Mouse (Mus musculus) limb, embryonic 12.5 days (tissue): ENCODE data around the gene Smg6. TPM values are rescaled to one million over a fixed set of nuclear protein-coding genes. Genes with fewer than 3 reads are reported as not detected.

Source experiments
- ATAC-seq: fragments of 200-750 bp; cut with Nextera tagmentation; 2 replicates; pipeline ENCODE4 v1.8.0; 2017; ENCODE audit warnings: low read depth, moderate TSS enrichment; ENCODE audit not compliant: insufficient number of reproducible peaks, insufficient read depth, low FRiP score, low TSS enrichment
- H3K27ac ChIP-seq: fragments of 300-500 bp; sonication (generic); 2 replicates; pipeline ENCODE4 v1.5.1; 2016; ENCODE audit warnings: mild to moderate bottlenecking, moderate library complexity
- H3K27me3 ChIP-seq: fragments of 300-500 bp; sonication (generic); 2 replicates; pipeline ENCODE4 v1.6.1; 2016; ENCODE audit warnings: mild to moderate bottlenecking, moderate library complexity
- H3K36me3 ChIP-seq: fragments of 300-500 bp; sonication (generic); 2 replicates; pipeline ENCODE4 v1.6.1; 2016; ENCODE audit warnings: mild to moderate bottlenecking, moderate library complexity
- H3K4me1 ChIP-seq: fragments of 300-500 bp; sonication (generic); replicated peaks from 2 replicates; pipeline ENCODE4 v1.6.1; 2016
- H3K4me2 ChIP-seq: fragments of 300-500 bp; sonication (generic); 2 replicates; pipeline ENCODE4 v1.6.1; 2016; ENCODE audit warnings: mild to moderate bottlenecking, moderate library complexity
- H3K4me3 ChIP-seq: fragments of 300-500 bp; sonication (generic); replicated peaks from 2 replicates; pipeline ENCODE4 v1.5.1; 2016; ENCODE audit warnings: mild to moderate bottlenecking
- H3K9ac ChIP-seq: fragments of 300-500 bp; sonication (generic); replicated peaks from 2 replicates; pipeline ENCODE4 v1.6.1; 2016; ENCODE audit warnings: mild to moderate bottlenecking, moderate library complexity
- H3K9me3 ChIP-seq: fragments of 300-500 bp; sonication (generic); 2 replicates; pipeline ENCODE4 v1.6.1; 2016; ENCODE audit warnings: mild to moderate bottlenecking, moderate library complexity
- WGBS: fragments of 180-500 bp; shearing (Covaris S2); methylation state at CpG from one replicate; pipeline ENCODE4 v1.1.7; 2016; 5-methylcytosine and 5-hydroxymethylcytosine counted together
- polyA plus RNA-seq: library from polyadenylated mRNA; unstranded; fragments of >200 nt; fragmentation: Nextera tagmentation; extraction: Ambion mirVana; gene quantifications from 2 replicates; pipeline ENCODE4 v1.2.1, GENCODE M21; 2016

Gene Smg6
- polyA plus RNA-seq, 1 experiment from 2014 or later = 22.7 TPM

DNA sequence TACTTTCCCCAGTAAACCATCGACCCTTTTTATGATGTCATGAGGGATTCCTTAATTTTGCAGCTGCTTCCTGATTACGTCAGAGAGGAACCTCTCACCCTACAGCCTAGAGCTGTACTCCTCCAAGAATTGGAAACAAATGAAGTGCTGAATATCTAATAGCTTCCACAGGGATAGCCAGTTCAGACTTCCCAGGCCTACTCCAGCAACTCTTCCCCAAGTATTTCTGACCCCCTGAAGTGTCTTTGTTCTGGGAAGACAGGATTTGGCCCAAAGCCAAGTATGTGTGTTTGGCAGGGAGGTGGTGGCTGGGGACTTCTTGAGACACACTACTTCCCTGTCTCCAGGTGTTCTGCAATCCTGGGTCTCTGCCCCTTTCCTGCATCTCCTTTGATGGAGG, 105.6 kb downstream of the Smg6 start:
- Histone ChIP-seq H3K9me3 (no peaks in the 10 kb centered on the region), H3K27ac (peak overlapping the region; percentile 73), H3K4me3 (no peak overlapping the region), H3K9ac (no peak overlapping the region), H3K27me3 (no peaks in the 10 kb centered on the region), H3K4me1 (peaks cover 23% of the 10 kb centered on the region), H3K36me3 (no peaks in the 10 kb centered on the region), H3K4me2 (no peak overlapping the region)
- ATAC-seq = peak; percentile 82
- 24% methylated on average over 2 of the region's 2 CpGs for WGBS

DNA sequence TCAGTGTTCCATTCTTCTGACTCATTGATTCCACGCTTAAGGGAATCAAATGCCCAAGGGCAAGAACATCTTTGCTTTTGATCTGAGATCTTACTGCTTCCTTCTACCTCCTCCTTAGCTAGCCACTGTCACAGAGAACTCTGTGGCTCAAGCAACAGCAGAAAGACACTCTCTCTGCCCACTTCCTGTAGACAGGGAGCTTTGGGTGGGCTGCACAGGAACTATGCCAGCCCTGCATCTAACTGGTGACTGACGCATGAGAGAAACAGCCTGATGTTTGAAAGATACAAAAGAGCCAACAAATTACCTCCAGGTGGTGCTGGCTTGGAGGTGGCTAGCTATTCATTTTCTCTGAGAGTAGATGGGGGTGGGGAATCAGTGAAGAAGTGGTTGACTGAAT, 107.3 kb downstream of the Smg6 start:
- Histone ChIP-seq H3K27me3 (no peaks in the 10 kb centered on the region), H3K4me2 (no peak overlapping the region), H3K36me3 (no peaks in the 10 kb centered on the region), H3K27ac (no peak overlapping the region), H3K4me3 (no peak overlapping the region), H3K9ac (no peak overlapping the region), H3K4me1 (peaks cover 23% of the 10 kb centered on the region), H3K9me3 (no peaks in the 10 kb centered on the region)
- ATAC-seq = no peak
- WGBS = 76% methylated on average over 2 of the region's 2 CpGs

DNA sequence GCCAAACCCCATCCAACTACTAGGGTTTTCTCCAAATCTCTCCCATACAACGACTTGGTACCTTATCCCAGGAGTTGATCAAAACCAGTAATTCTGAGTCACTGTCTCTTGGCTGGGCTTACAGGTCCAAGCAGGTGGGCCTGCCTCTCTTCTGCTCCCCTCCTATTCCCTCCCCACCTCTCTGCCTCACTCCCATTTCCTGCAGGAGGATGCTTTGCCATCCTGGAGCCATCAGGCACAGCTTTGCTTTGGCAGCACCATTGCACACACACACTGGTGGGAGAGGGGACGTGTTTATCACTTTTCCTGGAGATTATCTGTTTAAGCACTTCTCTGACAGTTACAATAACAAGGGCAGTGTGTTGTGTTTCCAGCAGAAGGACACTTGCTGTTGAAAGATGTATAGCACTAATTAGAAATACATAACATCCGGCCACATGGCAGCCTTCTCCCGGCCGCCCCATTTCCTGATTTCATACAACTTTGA, 108.0 kb downstream of the Smg6 start:
- Histone ChIP-seq H3K27ac (no peak overlapping the region), H3K4me2 (no peak overlapping the region), H3K9me3 (no peaks in the 10 kb centered on the region), H3K36me3 (peaks cover 2% of the 10 kb centered on the region; the same call in 1 of the 2 replicates), H3K27me3 (no peaks in the 10 kb centered on the region), H3K4me3 (no peak overlapping the region), H3K4me1 (peaks cover 27% of the 10 kb centered on the region), H3K9ac (no peak overlapping the region)
- no peak for ATAC-seq
- WGBS = 85% methylated on average over 5 of the region's 5 CpGs

DNA sequence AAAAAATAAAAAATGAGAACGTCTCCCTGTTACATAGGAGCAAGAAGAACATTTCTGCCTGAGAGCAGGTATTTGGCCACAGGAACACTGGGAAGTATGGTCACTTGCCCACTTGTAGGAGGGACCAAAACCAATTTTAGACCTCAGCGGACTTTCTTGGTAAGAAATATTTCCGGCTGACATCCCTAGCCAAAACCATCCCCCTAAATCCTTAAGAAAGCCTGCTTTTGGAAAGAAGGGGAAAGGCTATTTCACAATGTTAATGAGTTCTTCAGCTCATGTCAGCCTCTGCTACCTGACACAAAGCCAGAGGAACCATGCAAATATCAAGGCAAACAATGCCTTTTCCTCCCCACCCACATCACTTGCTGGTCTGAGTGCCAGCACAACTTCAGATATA, 108.5 kb downstream of the Smg6 start:
- peaks cover 7% of the 10 kb centered on the region; the same call in 1 of the 2 replicates for H3K36me3 ChIP-seq
- 93% methylated on average over 3 of the region's 3 CpGs for WGBS
- H3K9me3 ChIP-seq = no peaks in the 10 kb centered on the region
- ATAC-seq = no peak
- no peaks in the 10 kb centered on the region for H3K27me3 ChIP-seq
- H3K27ac ChIP-seq = no peak overlapping the region
- no peak overlapping the region for H3K4me2 ChIP-seq
- no peak overlapping the region for H3K9ac ChIP-seq
- H3K4me3 ChIP-seq = no peak overlapping the region
- peaks cover 27% of the 10 kb centered on the region for H3K4me1 ChIP-seq

DNA sequence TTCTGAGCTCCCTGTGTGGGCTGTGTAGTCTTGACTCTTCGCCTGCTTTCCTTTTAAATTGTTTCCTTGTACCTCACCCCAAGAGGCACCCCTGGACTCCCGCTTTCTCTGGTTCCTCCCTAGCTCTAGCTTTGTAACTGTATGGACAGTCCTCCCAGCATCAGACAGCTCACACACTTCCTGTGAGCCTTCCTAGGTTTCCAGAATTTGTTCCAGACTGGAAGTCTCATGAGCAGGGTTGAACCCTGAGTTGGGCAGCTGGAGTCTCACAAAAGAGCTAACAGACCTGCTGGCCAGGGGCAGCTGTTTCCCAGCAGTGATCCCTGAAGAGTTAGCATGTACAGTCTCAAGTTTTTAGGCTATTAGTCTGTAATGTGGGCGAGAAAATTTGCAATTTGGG, 118.7 kb downstream of the Smg6 start:
- no peak overlapping the region for H3K4me3 ChIP-seq
- H3K9me3 ChIP-seq = no peaks in the 10 kb centered on the region
- H3K4me2 ChIP-seq = no peak overlapping the region
- ATAC-seq = no peak
- 76% methylated on average over 3 of the region's 3 CpGs for WGBS
- H3K9ac ChIP-seq = no peak overlapping the region
- H3K27ac ChIP-seq = peak overlapping the region; percentile 69
- peaks cover 47% of the 10 kb centered on the region for H3K4me1 ChIP-seq
- H3K27me3 ChIP-seq = no peaks in the 10 kb centered on the region
- H3K36me3 ChIP-seq = peaks cover 36% of the 10 kb centered on the region

DNA sequence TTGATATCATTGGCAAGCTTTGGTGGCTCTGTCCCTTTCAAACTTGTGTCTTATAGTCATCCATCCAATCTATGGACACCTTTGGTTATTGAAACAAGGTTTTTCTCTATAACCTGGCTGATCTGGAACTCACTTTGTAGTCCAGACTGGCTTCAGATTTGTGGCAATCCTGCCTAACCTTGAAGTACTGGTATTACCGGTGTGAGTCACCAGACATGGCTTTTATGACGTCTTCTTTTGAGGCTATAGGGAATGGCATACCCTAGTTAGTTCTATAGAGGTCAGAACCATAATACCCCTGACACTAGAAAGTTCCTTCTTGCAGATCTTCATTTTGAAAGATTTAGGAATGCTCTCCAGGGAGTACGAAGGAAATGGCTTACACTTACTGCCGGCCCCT, 120.2 kb downstream of the Smg6 start:
- H3K36me3 ChIP-seq = peaks cover 27% of the 10 kb centered on the region
- no peak overlapping the region for H3K9ac ChIP-seq
- no peak for ATAC-seq
- 82% methylated on average over 4 of the region's 4 CpGs for WGBS
- no peaks in the 10 kb centered on the region for H3K9me3 ChIP-seq
- H3K27me3 ChIP-seq = no peaks in the 10 kb centered on the region
- H3K27ac ChIP-seq = peak overlapping the region; percentile 81; the same call in 1 of the 2 replicates
- H3K4me2 ChIP-seq = no peak overlapping the region
- peaks cover 62% of the 10 kb centered on the region for H3K4me1 ChIP-seq
- no peak overlapping the region for H3K4me3 ChIP-seq

DNA sequence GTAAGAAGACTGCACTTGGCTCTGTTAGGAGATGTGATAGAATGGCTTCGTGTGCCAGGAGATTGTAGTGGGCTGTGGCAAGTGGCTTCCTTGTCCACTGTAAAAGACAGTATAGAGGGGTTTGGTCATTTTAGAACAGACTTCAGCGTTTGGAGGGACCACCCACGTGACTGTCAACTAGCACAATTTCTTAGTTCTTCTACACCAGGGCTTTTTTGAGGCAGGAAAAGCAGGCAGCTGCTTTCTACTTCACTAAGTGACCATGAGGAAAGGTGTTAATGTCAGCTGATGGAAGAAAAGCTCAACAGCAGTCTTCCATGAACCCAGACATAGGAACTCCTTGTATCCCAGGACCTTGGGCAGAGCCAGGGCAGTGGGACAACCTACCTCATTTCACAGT, 121.0 kb downstream of the Smg6 start:
- 60% methylated on average over 3 of the region's 3 CpGs for WGBS
- peaks cover 21% of the 10 kb centered on the region for H3K36me3 ChIP-seq
- ATAC-seq = no peak

DNA sequence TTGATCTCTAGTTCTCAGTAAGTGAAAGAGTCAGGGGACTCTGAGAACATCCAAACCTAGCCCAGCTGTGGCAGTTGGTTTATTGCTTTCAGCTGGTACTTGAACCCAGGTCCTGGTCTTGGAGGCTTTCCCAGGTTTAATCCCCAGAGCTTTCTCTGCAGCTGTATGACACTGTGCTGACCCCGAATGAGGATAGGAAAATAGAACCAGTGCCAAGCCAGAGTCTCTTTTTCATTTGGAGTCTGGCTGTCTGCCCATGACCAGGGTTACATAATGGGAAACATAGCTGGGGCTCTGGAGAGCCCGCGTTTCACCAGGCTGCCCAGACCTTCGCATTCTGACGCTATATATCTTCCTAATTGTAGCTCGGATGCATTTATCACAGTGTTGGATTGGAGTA, 121.4 kb downstream of the Smg6 start:
- peak overlapping the region; percentile 81 for H3K27ac ChIP-seq
- no peak overlapping the region for H3K9ac ChIP-seq
- H3K36me3 ChIP-seq = peaks cover 17% of the 10 kb centered on the region
- peaks cover 75% of the 10 kb centered on the region for H3K4me1 ChIP-seq
- peak; percentile 79; the same call in 1 of the 2 replicates for ATAC-seq
- H3K4me3 ChIP-seq = no peak overlapping the region
- no peaks in the 10 kb centered on the region for H3K9me3 ChIP-seq
- 44% methylated on average over 6 of the region's 6 CpGs for WGBS
- H3K4me2 ChIP-seq = no peak overlapping the region
- H3K27me3 ChIP-seq = no peaks in the 10 kb centered on the region

More for the DNA sequence above, 121.0 kb downstream of the Smg6 start:
- Histone ChIP-seq H3K27ac (peak overlapping the region; percentile 81), H3K4me1 (peaks cover 70% of the 10 kb centered on the region), H3K9ac (no peak overlapping the region), H3K4me3 (no peak overlapping the region), H3K4me2 (no peak overlapping the region), H3K9me3 (no peaks in the 10 kb centered on the region), H3K27me3 (no peaks in the 10 kb centered on the region)

DNA sequence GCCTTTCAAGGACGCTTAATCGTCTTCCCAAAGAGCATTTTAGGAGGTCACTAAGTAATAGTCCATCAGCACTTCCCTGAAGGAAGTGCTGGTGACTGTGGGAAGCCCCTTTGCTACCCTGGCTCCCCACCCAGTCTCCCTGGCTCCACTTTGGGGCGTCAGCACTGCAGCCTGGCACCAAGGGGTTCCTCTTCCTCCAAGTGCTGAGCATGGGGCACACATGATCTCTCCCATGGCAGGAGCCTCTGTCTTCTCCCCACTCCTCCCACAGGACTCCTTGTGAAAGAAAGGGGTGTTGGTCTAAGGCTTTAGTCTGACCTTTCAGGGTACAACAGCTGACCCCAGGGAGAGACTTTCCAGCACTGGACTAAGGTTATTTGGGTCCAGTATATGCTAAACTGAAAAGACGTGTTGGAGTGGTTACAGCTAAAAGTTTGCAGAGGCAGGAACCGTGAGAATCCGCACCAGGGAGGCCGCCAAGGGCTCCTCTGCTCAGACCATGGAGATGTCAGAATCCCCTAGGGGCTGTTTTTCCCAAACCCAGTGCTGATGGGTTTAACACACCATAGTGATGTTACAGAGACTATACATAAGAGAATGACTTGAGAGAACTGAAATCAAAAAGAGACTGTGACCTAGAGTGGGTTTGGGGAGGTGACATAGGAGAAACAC, 122.2 kb downstream of the Smg6 start:
- peaks cover 83% of the 10 kb centered on the region for H3K4me1 ChIP-seq
- peaks cover 9% of the 10 kb centered on the region; the same call in 1 of the 2 replicates for H3K36me3 ChIP-seq
- H3K27ac ChIP-seq = peak overlapping the region; percentile 79
- 76% methylated on average over 7 of the region's 7 CpGs for WGBS
- no peaks in the 10 kb centered on the region for H3K9me3 ChIP-seq
- H3K9ac ChIP-seq = no peak overlapping the region
- H3K4me3 ChIP-seq = no peak overlapping the region
- no peaks in the 10 kb centered on the region for H3K27me3 ChIP-seq
- no peak overlapping the region; the same call in 1 of the 2 replicates for H3K4me2 ChIP-seq
- ATAC-seq = no peak

DNA sequence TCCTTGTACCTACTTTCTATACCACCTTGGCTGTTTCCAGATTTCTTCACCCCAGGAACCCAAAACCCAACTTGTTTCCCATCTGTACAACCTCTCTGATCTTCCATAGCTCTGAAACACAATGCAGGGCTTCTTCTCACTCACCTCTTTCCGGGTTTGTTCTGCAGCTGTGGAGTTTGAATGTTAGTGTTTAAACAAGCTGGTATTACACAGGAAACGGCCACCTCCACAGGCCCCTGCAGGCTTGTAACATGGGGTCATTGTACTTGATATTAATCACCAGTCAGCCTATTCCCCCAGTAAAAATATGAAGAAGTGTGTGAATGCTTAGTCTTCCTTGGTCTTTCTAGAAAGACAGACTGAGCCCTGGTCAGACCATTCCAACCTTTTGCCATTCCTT, 123.5 kb downstream of the Smg6 start:
- H3K36me3 ChIP-seq = peaks cover 9% of the 10 kb centered on the region; the same call in 1 of the 2 replicates
- 7% methylated on average over 2 of the region's 2 CpGs for WGBS
- ATAC-seq = no peak
- H3K27me3 ChIP-seq = no peaks in the 10 kb centered on the region
- peaks cover 90% of the 10 kb centered on the region for H3K4me1 ChIP-seq
- H3K27ac ChIP-seq = peak overlapping the region; percentile 79
- H3K9me3 ChIP-seq = no peaks in the 10 kb centered on the region
- H3K4me2 ChIP-seq = peak overlapping the region; percentile 22; the same call in 1 of the 2 replicates
- no peak overlapping the region for H3K9ac ChIP-seq
- H3K4me3 ChIP-seq = no peak overlapping the region

DNA sequence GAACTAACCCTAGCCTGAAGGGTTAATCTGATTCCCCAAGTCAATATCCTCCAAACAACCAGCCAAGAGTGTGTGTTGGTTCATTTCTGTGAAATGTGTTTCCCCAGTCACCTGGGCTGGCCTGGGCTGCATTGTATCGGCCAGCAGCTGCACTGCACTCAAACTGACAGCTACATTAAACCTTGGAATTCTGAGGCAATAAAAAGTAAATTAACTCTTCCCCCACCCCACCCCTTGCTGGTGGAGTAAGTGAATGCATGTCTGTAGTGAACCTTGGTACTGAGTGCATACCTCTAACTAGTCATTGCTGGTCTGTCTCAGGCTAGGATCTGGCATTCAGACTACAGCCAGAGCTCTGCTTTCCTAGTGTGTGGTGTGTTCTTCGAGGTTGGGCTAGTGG, 124.2 kb downstream of the Smg6 start:
- Histone ChIP-seq H3K27me3 (no peaks in the 10 kb centered on the region), H3K27ac (peak overlapping the region; percentile 79), H3K9ac (no peak overlapping the region), H3K9me3 (no peaks in the 10 kb centered on the region), H3K36me3 (peaks cover 9% of the 10 kb centered on the region; the same call in 1 of the 2 replicates), H3K4me2 (no peak overlapping the region), H3K4me1 (peaks cover 90% of the 10 kb centered on the region), H3K4me3 (no peak overlapping the region)
- 15% methylated on average over 2 of the region's 2 CpGs for WGBS
- ATAC-seq = peak; percentile 85

DNA sequence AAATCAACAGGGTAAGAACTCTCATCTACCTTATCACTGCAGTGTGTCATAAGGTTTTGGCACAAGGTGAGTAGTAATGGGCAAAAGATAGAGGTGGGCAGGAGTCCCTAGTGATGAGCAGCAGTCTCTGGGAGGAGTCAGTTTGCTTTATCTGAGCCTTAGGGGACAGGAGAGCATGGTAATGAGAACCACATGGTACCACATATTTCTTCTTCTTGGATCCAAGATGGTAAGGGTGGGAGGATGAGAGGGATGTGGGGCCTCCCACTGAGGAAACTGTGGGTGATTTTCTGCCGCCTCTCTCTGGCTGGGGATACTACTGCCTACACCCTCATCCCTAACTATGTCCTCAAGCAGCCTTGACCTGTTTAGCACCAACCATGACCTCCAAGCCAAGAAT, 125.6 kb downstream of the Smg6 start:
- Histone ChIP-seq H3K36me3 (peaks cover 4% of the 10 kb centered on the region; the same call in 1 of the 2 replicates), H3K4me1 (peaks cover 83% of the 10 kb centered on the region), H3K4me2 (peak overlapping the region; percentile 24; the same call in 1 of the 2 replicates), H3K9me3 (no peaks in the 10 kb centered on the region), H3K9ac (no peak overlapping the region), H3K27me3 (no peaks in the 10 kb centered on the region), H3K4me3 (no peak overlapping the region), H3K27ac (peak overlapping the region; percentile 79)
- WGBS = 41% methylated on average over 1 of the region's 1 CpGs
- ATAC-seq = no peak
